Mouse (Mus musculus): ENCODE results near the gene Ntn3. TPM values are rescaled to one million over a fixed set of nuclear protein-coding genes. Genes with fewer than 3 reads are reported as not detected.

Gene Ntn3
- polyA plus RNA-seq, 1 experiment, result 4.5 TPM

- WGBS, result 94% methylated on average over 5 of the region's 5 CpGs
- H3K4me1 ChIP-seq (ENCODE audit: control insufficient read depth, insufficient read depth, low read length), result peaks cover 24% of the 10 kb centered on the region
- no peaks in the 10 kb centered on the region for H3K27me3 ChIP-seq (ENCODE audit: control insufficient read depth, insufficient read depth, low read length)
- H3K27ac ChIP-seq (ENCODE audit: insufficient read depth, low read length), result no peak overlapping the region
- TF ChIP-seq CTCF (IDR thresholded peaks at IDR 0.05; ENCODE audit: borderline replicate concordance, insufficient read depth, low read depth, low read length) (no peak), POLR2A (IDR thresholded peaks at IDR 0.05; ENCODE audit: borderline replicate concordance, insufficient read depth, low read length) (no peak)
- H3K4me3 ChIP-seq (replicated peaks; ENCODE audit: insufficient read depth, low read depth, low read length), result no peak overlapping the region
- no peak for DNase-seq
These were observed 15.6 kb downstream of the Ntn3 start for GRCm38 (mm10) chr17:24193769-24194168.

GRCm38 (mm10) chr17:24193268-24193667 is 16.1 kb downstream of the Ntn3 start:
- no peak overlapping the region for H3K4me3 ChIP-seq (replicated peaks; ENCODE audit: insufficient read depth, low read depth, low read length)
- 95% methylated on average over 8 of the region's 8 CpGs for WGBS
- H3K27me3 ChIP-seq (ENCODE audit: control insufficient read depth, insufficient read depth, low read length), result no peaks in the 10 kb centered on the region
- H3K4me1 ChIP-seq (ENCODE audit: control insufficient read depth, insufficient read depth, low read length), result peaks cover 19% of the 10 kb centered on the region
- no peak for TF ChIP-seq POLR2A (IDR thresholded peaks at IDR 0.05; ENCODE audit: borderline replicate concordance, insufficient read depth, low read length)
- TF ChIP-seq CTCF (IDR thresholded peaks at IDR 0.05; ENCODE audit: borderline replicate concordance, insufficient read depth, low read depth, low read length), result no peak
- no peak for DNase-seq
- no peak overlapping the region for H3K27ac ChIP-seq (ENCODE audit: insufficient read depth, low read length)

- Histone ChIP-seq H3K27me3 (ENCODE audit: control insufficient read depth, insufficient read depth, low read length) (no peaks in the 10 kb centered on the region), H3K27ac (ENCODE audit: insufficient read depth, low read length) (no peak overlapping the region), H3K4me3 (replicated peaks; ENCODE audit: insufficient read depth, low read depth, low read length) (no peak overlapping the region), H3K4me1 (ENCODE audit: control insufficient read depth, insufficient read depth, low read length) (peaks cover 15% of the 10 kb centered on the region)
- no peak for DNase-seq
- TF ChIP-seq POLR2A (IDR thresholded peaks at IDR 0.05; ENCODE audit: borderline replicate concordance, insufficient read depth, low read length) (no peak), CTCF (IDR thresholded peaks at IDR 0.05; ENCODE audit: borderline replicate concordance, insufficient read depth, low read depth, low read length) (no peak)
- 90% methylated on average over 8 of the region's 8 CpGs for WGBS
These were observed 16.5 kb downstream of the Ntn3 start for GRCm38 (mm10) chr17:24192848-24193247.

- H3K27ac ChIP-seq (ENCODE audit: insufficient read depth, low read length), result no peak overlapping the region
- no peak for DNase-seq
- 71% methylated on average over 4 of the region's 4 CpGs for WGBS
- TF ChIP-seq POLR2A (IDR thresholded peaks at IDR 0.05; ENCODE audit: borderline replicate concordance, insufficient read depth, low read length) (no peak), CTCF (IDR thresholded peaks at IDR 0.05; ENCODE audit: borderline replicate concordance, insufficient read depth, low read depth, low read length) (no peak)
- H3K4me1 ChIP-seq (ENCODE audit: control insufficient read depth, insufficient read depth, low read length), result 0 out of 2 replicates have a peak, but pooled peaks cover 4% of the 10 kb centered on the region
- H3K27me3 ChIP-seq (ENCODE audit: control insufficient read depth, insufficient read depth, low read length), result no peaks in the 10 kb centered on the region
- H3K4me3 ChIP-seq (replicated peaks; ENCODE audit: insufficient read depth, low read depth, low read length), result no peak overlapping the region
These were observed 17.9 kb downstream of the Ntn3 start for GRCm38 (mm10) chr17:24191481-24191880.

GRCm38 (mm10) chr17:24190934-24191333 is 18.4 kb downstream of the Ntn3 start:
- 96% methylated on average over 2 of the region's 2 CpGs for WGBS
- TF ChIP-seq POLR2A (IDR thresholded peaks at IDR 0.05; ENCODE audit: borderline replicate concordance, insufficient read depth, low read length), result no peak
- no peak for TF ChIP-seq CTCF (IDR thresholded peaks at IDR 0.05; ENCODE audit: borderline replicate concordance, insufficient read depth, low read depth, low read length)
- DNase-seq, result no peak
- H3K27ac ChIP-seq (ENCODE audit: insufficient read depth, low read length), result no peak overlapping the region
- no peak overlapping the region for H3K4me3 ChIP-seq (replicated peaks; ENCODE audit: insufficient read depth, low read depth, low read length)
- peaks cover 5% of the 10 kb centered on the region for H3K4me1 ChIP-seq (ENCODE audit: control insufficient read depth, insufficient read depth, low read length)
- no peaks in the 10 kb centered on the region for H3K27me3 ChIP-seq (ENCODE audit: control insufficient read depth, insufficient read depth, low read length)

- no peak for DNase-seq
- H3K27ac ChIP-seq (ENCODE audit: insufficient read depth, low read length), result no peak overlapping the region
- TF ChIP-seq CTCF (IDR thresholded peaks at IDR 0.05; ENCODE audit: borderline replicate concordance, insufficient read depth, low read depth, low read length) (no peak), POLR2A (IDR thresholded peaks at IDR 0.05; ENCODE audit: borderline replicate concordance, insufficient read depth, low read length) (no peak)
- no peak overlapping the region for H3K4me3 ChIP-seq (replicated peaks; ENCODE audit: insufficient read depth, low read depth, low read length)
- WGBS, result 74% methylated on average over 3 of the region's 3 CpGs
- no peaks in the 10 kb centered on the region for H3K27me3 ChIP-seq (ENCODE audit: control insufficient read depth, insufficient read depth, low read length)
- H3K4me1 ChIP-seq (ENCODE audit: control insufficient read depth, insufficient read depth, low read length), result peaks cover 5% of the 10 kb centered on the region
These were observed 35.1 kb downstream of the Ntn3 start for GRCm38 (mm10) chr17:24174259-24174658.

GRCm38 (mm10) chr17:24173423-24173822 is 35.9 kb downstream of the Ntn3 start:
- TF ChIP-seq POLR2A (IDR thresholded peaks at IDR 0.05; ENCODE audit: borderline replicate concordance, insufficient read depth, low read length) (no peak), CTCF (IDR thresholded peaks at IDR 0.05; ENCODE audit: borderline replicate concordance, insufficient read depth, low read depth, low read length) (peak; percentile 85)
- Histone ChIP-seq H3K4me1 (ENCODE audit: control insufficient read depth, insufficient read depth, low read length) (peaks cover 5% of the 10 kb centered on the region), H3K27ac (ENCODE audit: insufficient read depth, low read length) (no peak overlapping the region), H3K4me3 (replicated peaks; ENCODE audit: insufficient read depth, low read depth, low read length) (no peak overlapping the region), H3K27me3 (ENCODE audit: control insufficient read depth, insufficient read depth, low read length) (no peaks in the 10 kb centered on the region)
- peak; percentile 75 to 79 for DNase-seq
- 2% methylated on average over 3 of the region's 3 CpGs for WGBS

- Histone ChIP-seq H3K4me3 (replicated peaks; ENCODE audit: insufficient read depth, low read depth, low read length) (no peak overlapping the region), H3K27ac (ENCODE audit: insufficient read depth, low read length) (no peak overlapping the region), H3K4me1 (ENCODE audit: control insufficient read depth, insufficient read depth, low read length) (peaks cover 9% of the 10 kb centered on the region), H3K27me3 (ENCODE audit: control insufficient read depth, insufficient read depth, low read length) (no peaks in the 10 kb centered on the region)
- TF ChIP-seq CTCF (IDR thresholded peaks at IDR 0.05; ENCODE audit: borderline replicate concordance, insufficient read depth, low read depth, low read length) (no peak), POLR2A (IDR thresholded peaks at IDR 0.05; ENCODE audit: borderline replicate concordance, insufficient read depth, low read length) (no peak)
- DNase-seq, result no peak
- WGBS, result 83% methylated on average over 4 of the region's 4 CpGs
These were observed 37.6 kb downstream of the Ntn3 start for GRCm38 (mm10) chr17:24171738-24172137.

All from cerebellum, adult 2 months (tissue).